Mouse (Mus musculus) midbrain, embryonic 11.5 days (tissue): ENCODE results near the gene Trir. TPM values are rescaled to one million over a fixed set of nuclear protein-coding genes. Genes with fewer than 3 reads are reported as not detected.

Source experiments
- microRNA-seq: library from miRNA; unstranded; fragments of <30 nt; microRNA quantifications from one replicate; pipeline ENCODE4, GENCODE M21; 2017
- polyA plus RNA-seq: library from polyadenylated mRNA; unstranded; fragments of >200 nt; fragmentation: Nextera tagmentation; extraction: Ambion mirVana; gene quantifications from 2 replicates; pipeline ENCODE4 v1.2.1, GENCODE M21; 2014

Gene Trir
- polyA plus RNA-seq, 1 experiment from 2014 or later: 180 TPM

Small RNA genes within 50 kb of the gene (microRNA-seq; reads per million reads assigned to microRNA genes)
- 3.4 reads per million, percentile 16 among the genes with 10 or more reads in this experiment for gene Mir7070

Other genes with a start within 250 kb of the Trir start
- gene Nfix, start 226.5 kb upstream of the Trir start, polyA plus RNA-seq: 2.2 and 2.5 TPM in 2 replicates
- 3.9 and 4.6 TPM in 2 replicates for gene Dand5, start 204.0 kb upstream of the Trir start, polyA plus RNA-seq
- 37.3 and 37.8 TPM in 2 replicates for gene Gadd45gip1, start 195.3 kb upstream of the Trir start, polyA plus RNA-seq
- gene Rad23a, start 186.2 kb upstream of the Trir start, polyA plus RNA-seq: 87.7 and 100 TPM in 2 replicates
- gene Calr, start 179.9 kb upstream of the Trir start, polyA plus RNA-seq: 708 and 747 TPM in 2 replicates
- gene Farsa, start 169.8 kb upstream of the Trir start, polyA plus RNA-seq: 77.4 and 84.4 TPM in 2 replicates
- gene Syce2, start 154.7 kb upstream of the Trir start, polyA plus RNA-seq: 53.2 and 58.8 TPM in 2 replicates
- gene Gcdh, start 132.9 kb upstream of the Trir start, polyA plus RNA-seq: 24.6 and 31.8 TPM in 2 replicates
- 13.7 and 14.4 TPM in 2 replicates for gene Klf1, start 124.9 kb upstream of the Trir start, polyA plus RNA-seq
- 4.3 and 4.6 TPM in 2 replicates for gene Dnase2a, start 118.3 kb upstream of the Trir start, polyA plus RNA-seq
- gene Mast1, start 89.5 kb upstream of the Trir start, polyA plus RNA-seq: 8.8 and 10.2 TPM in 2 replicates
- 0.15 TPM in 1 of 2 replicates, not detected in the other for gene Rtbdn, start 79.8 kb upstream of the Trir start, polyA plus RNA-seq
- not detected in 2 replicates for gene Gm49661, start 57.4 kb upstream of the Trir start, polyA plus RNA-seq
- 1,298 and 1,349 TPM in 2 replicates for gene Prdx2, start 57.2 kb upstream of the Trir start, polyA plus RNA-seq
- gene Rnaseh2a, start 57.1 kb upstream of the Trir start, polyA plus RNA-seq: 113 and 121 TPM in 2 replicates
- gene Junb, start 48.1 kb upstream of the Trir start, polyA plus RNA-seq: 3.4 and 4.5 TPM in 2 replicates
- gene Hook2, start 36.2 kb upstream of the Trir start, polyA plus RNA-seq: 11.4 and 11.8 TPM in 2 replicates
- gene Best2, start 12.3 kb upstream of the Trir start, polyA plus RNA-seq: not detected in 2 replicates
- 129 TPM in 2 replicates for gene Asna1, start 1.5 kb upstream of the Trir start, polyA plus RNA-seq
- gene Tnpo2, start 10.1 kb downstream of the Trir start, polyA plus RNA-seq: 19.5 and 19.9 TPM in 2 replicates
- 22.4 and 25.8 TPM in 2 replicates for gene Fbxw9, start 33.2 kb downstream of the Trir start, polyA plus RNA-seq
- gene Gm5741, start 41.2 kb downstream of the Trir start, polyA plus RNA-seq: 0.53 TPM in 1 of 2 replicates, not detected in the other
- 65.5 and 66.8 TPM in 2 replicates for gene Dhps, start 44.9 kb downstream of the Trir start, polyA plus RNA-seq
- 120 and 135 TPM in 2 replicates for gene Wdr83os, start 53.9 kb downstream of the Trir start, polyA plus RNA-seq
- gene Wdr83, start 54.5 kb downstream of the Trir start, polyA plus RNA-seq: 54.3 and 56.1 TPM in 2 replicates
- gene Man2b1, start 56.4 kb downstream of the Trir start, polyA plus RNA-seq: 15.7 and 16.9 TPM in 2 replicates
- gene Zfp791, start 96.3 kb downstream of the Trir start, polyA plus RNA-seq: 1.3 and 1.5 TPM in 2 replicates
- not detected in 2 replicates for gene Cks1brt, start 125.1 kb downstream of the Trir start, polyA plus RNA-seq
- not detected in 2 replicates for gene Olfr371, start 199.2 kb downstream of the Trir start, polyA plus RNA-seq